Mouse (Mus musculus): ENCODE measurements around the gene Ccdc183.

- no peak for TF ChIP-seq CTCF (IDR thresholded peaks at IDR 0.05; ENCODE audit: low read depth)
- TF ChIP-seq EP300 (IDR thresholded peaks at IDR 0.05; ENCODE audit: low read depth), result peak; percentile 17; the same call in 1 of the 2 replicates
These were observed 42.7 kb downstream of the Ccdc183 start, which contains the start of the genes Mamdc4 and Phpt1 for GRCm38 (mm10) chr2:25574579-25575431.
